18 mouse cellular contexts compared by ENCODE assay signal in the genomic region with DNA sequence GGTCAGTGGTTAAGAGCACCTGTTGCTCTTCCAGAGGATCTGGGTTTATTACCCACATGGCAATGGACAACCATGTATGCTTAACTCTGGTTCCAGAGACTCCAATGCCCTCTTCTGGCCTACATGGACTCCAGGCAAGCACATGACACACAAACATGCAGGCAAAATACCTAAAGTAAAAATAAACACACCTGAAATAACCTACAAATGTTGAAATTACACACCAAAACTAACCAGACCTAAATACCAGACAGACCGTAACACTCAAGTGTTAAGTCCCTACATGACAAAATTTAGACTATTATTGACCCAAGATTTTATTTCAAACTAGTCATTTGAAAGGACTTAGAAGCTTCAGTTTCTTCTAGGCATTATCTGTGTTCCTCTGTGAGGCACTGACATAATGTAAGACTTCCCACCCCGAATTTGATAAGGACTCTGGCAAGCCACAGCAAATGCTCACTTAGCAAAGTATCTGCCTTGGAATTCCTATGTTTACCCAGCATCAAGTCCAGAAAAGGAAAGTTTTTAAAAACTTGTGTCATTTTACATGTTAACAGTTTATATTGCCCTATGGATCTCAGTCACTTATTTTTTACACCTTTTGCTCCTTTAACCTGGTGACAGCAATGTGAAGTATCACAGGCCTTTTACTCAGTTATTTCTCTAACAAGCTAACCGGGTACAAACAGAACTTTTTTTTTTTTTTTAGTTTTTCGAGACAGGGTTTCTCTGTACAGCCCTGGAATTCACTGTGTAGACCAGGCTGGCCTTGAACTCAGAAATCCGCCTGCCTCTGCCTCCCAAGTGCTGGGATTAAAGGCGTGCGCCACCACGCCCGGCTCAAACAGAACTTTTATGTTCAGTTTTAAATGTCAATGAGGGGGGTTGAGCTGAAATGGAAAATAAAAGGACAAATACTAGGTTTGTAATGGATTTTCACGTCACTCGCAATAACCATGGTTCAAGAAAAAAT. TPM values are rescaled to one million over a fixed set of nuclear protein-coding genes. Genes with fewer than 3 reads are reported as not detected.
DNase-seq lines count a peak whose midpoint lies in the region; ATAC-seq and TF ChIP-seq lines count a peak whose summit lies in the region.
"Had no signal": no experiment of that assay in that cellular context is flagged by ENCODE, and none has a peak within 500 bp of the region (broad histone marks: within the 10 kb centered on the region; RNA-seq: fewer than 3 reads in every experiment).

No protein-coding gene starts in this region.

- 40% methylated on average over 11 of the region's 11 CpGs for WGBS in liver, embryonic 12.5 days (ENCODE audit: insufficient replicate concordance)
- 35% methylated on average over 11 of the region's 11 CpGs for WGBS in liver, embryonic 14.5 days (ENCODE audit: insufficient replicate concordance)
- WGBS in intestine, embryonic 15.5 days = 77% methylated on average over 11 of the region's 11 CpGs
- WGBS in forebrain, embryonic 10.5 days = 88% methylated on average over 11 of the region's 11 CpGs

- peak in 1 of 2 experiments; percentile 51; a peak in 2 of 4 replicates for TF ChIP-seq POLR2A in MEL (IDR thresholded peaks at IDR 0.05; ENCODE audit: control insufficient read depth in 1 of 2, insufficient read depth in 1 of 2, low read depth in 1 of 2, low read length in 2 of 2, poor library complexity in 1 of 2)

- H3K4me3 ChIP-seq in liver, embryonic 12.5 days = no peak overlapping the region
- no peak overlapping the region for H3K4me3 ChIP-seq in MEL (ENCODE audit: control insufficient read depth in 1 of 2, insufficient read depth in 1 of 2, low read depth in 2 of 2, low read length in 2 of 2)
- H3K4me3 ChIP-seq in liver, embryonic 14.5 days (ENCODE audit: insufficient read depth in 1 of 2, low read depth in 2 of 2, low read length in 2 of 2) = no peak overlapping the region
- no peak overlapping the region for H3K4me3 ChIP-seq in intestine, embryonic 15.5 days (replicated peaks)
- H3K4me3 ChIP-seq in forebrain, embryonic 10.5 days = no peak overlapping the region
- H3K4me3 ChIP-seq: forebrain, embryonic 12.5 days; hindbrain, embryonic 15.5 days; midbrain, embryonic 15.5 days; neural tube, embryonic 15.5 days; stomach, embryonic 15.5 days had no signal

- H3K4me2 ChIP-seq in liver, embryonic 12.5 days = no peak overlapping the region; the same call in 1 of the 2 replicates
- H3K4me2 ChIP-seq in liver, embryonic 14.5 days (ENCODE audit: low read depth) = no peak overlapping the region
- H3K4me2 ChIP-seq in intestine, embryonic 15.5 days (replicated peaks) = no peak overlapping the region
- H3K4me2 ChIP-seq: forebrain, embryonic 12.5 days; hindbrain, embryonic 15.5 days; midbrain, embryonic 15.5 days; neural tube, embryonic 15.5 days; stomach, embryonic 15.5 days had no signal

- no peaks in the 10 kb centered on the region for H3K27me3 ChIP-seq in liver, embryonic 12.5 days (replicated peaks)
- no peaks in the 10 kb centered on the region for H3K27me3 ChIP-seq in MEL (ENCODE audit: control insufficient read depth in 1 of 2, insufficient read depth in 2 of 2, low read length in 2 of 2)
- no peaks in the 10 kb centered on the region for H3K27me3 ChIP-seq in liver, embryonic 14.5 days (ENCODE audit: control insufficient read depth, insufficient read depth, low read length)
- H3K27me3 ChIP-seq in intestine, embryonic 15.5 days (replicated peaks) = no peaks in the 10 kb centered on the region
- H3K27me3 ChIP-seq in forebrain, embryonic 10.5 days (ENCODE audit: poor library complexity, severe bottlenecking) = no peaks in the 10 kb centered on the region
- H3K27me3 ChIP-seq: forebrain, embryonic 12.5 days; hindbrain, embryonic 15.5 days; midbrain, embryonic 15.5 days; neural tube, embryonic 15.5 days; stomach, embryonic 15.5 days had no signal

- no peak for ATAC-seq in liver, embryonic 12.5 days
- no peak for ATAC-seq in liver, embryonic 14.5 days (ENCODE audit: insufficient read depth)
- ATAC-seq in intestine, embryonic 15.5 days = no peak
- ATAC-seq: intestine, embryonic 16.5 days; midbrain, embryonic 15.5 days had no signal

- peaks cover 40% of the 10 kb centered on the region for H3K36me3 ChIP-seq in liver, embryonic 12.5 days
- H3K36me3 ChIP-seq in MEL (ENCODE audit: control insufficient read depth in 1 of 2, insufficient read depth in 2 of 2, low read length in 2 of 2) = peaks cover 7 to 43% of the 10 kb centered on the region in 2 experiments
- peaks cover 24% of the 10 kb centered on the region for H3K36me3 ChIP-seq in liver, embryonic 14.5 days (replicated peaks; ENCODE audit: control insufficient read depth, insufficient read depth, low read depth)
- H3K36me3 ChIP-seq in intestine, embryonic 15.5 days = peaks cover 14% of the 10 kb centered on the region
- H3K36me3 ChIP-seq in forebrain, embryonic 10.5 days (replicated peaks) = peaks cover 62% of the 10 kb centered on the region

- H3K27ac ChIP-seq in liver, embryonic 12.5 days = peak overlapping the region; percentile 75
- H3K27ac ChIP-seq in MEL (ENCODE audit: control insufficient read depth, low read depth, low read length) = peak overlapping the region; percentile 72
- H3K27ac ChIP-seq in liver, embryonic 14.5 days = peak overlapping the region; percentile 28
- H3K27ac ChIP-seq in intestine, embryonic 15.5 days = no peak overlapping the region
- H3K27ac ChIP-seq in forebrain, embryonic 10.5 days = no peak overlapping the region
- H3K27ac ChIP-seq: forebrain, embryonic 12.5 days; hindbrain, embryonic 15.5 days; neural tube, embryonic 15.5 days; stomach, embryonic 15.5 days had no signal

- no peaks in the 10 kb centered on the region for H3K9me3 ChIP-seq in liver, embryonic 12.5 days (replicated peaks)
- no peaks in the 10 kb centered on the region for H3K9me3 ChIP-seq in MEL (replicated peaks; ENCODE audit: insufficient read depth, low read length)
- H3K9me3 ChIP-seq in liver, embryonic 14.5 days (ENCODE audit: control insufficient read depth, low read length) = no peaks in the 10 kb centered on the region
- no peaks in the 10 kb centered on the region for H3K9me3 ChIP-seq in intestine, embryonic 15.5 days
- no peaks in the 10 kb centered on the region for H3K9me3 ChIP-seq in forebrain, embryonic 10.5 days
- H3K9me3 ChIP-seq: forebrain, embryonic 12.5 days; hindbrain, embryonic 15.5 days; midbrain, embryonic 15.5 days; neural tube, embryonic 15.5 days; stomach, embryonic 15.5 days had no signal

- peaks cover 57% of the 10 kb centered on the region for H3K4me1 ChIP-seq in liver, embryonic 12.5 days
- H3K4me1 ChIP-seq in MEL (ENCODE audit: control insufficient read depth in 1 of 2, insufficient read depth in 2 of 2, low read length in 2 of 2) = peaks cover 0 to 18% of the 10 kb centered on the region in 2 experiments
- H3K4me1 ChIP-seq in liver, embryonic 14.5 days (replicated peaks; ENCODE audit: control insufficient read depth in 2 of 2, insufficient read depth in 2 of 2, low read length in 1 of 2) = peaks cover 6 to 25% of the 10 kb centered on the region in 2 experiments
- peaks cover 11% of the 10 kb centered on the region; the same call in 1 of the 2 replicates for H3K4me1 ChIP-seq in intestine, embryonic 15.5 days (replicated peaks)
- H3K4me1 ChIP-seq in forebrain, embryonic 10.5 days = peaks cover 32% of the 10 kb centered on the region

- no peak overlapping the region for H3K9ac ChIP-seq in liver, embryonic 12.5 days
- H3K9ac ChIP-seq in MEL (ENCODE audit: control insufficient read depth, low read depth, low read length, poor library complexity, severe bottlenecking) = peak overlapping the region; percentile 17
- H3K9ac ChIP-seq in liver, embryonic 14.5 days (replicated peaks) = no peak overlapping the region
- H3K9ac ChIP-seq in intestine, embryonic 15.5 days = no peak overlapping the region
- H3K9ac ChIP-seq: forebrain, embryonic 12.5 days; hindbrain, embryonic 15.5 days; midbrain, embryonic 15.5 days; neural tube, embryonic 15.5 days; stomach, embryonic 15.5 days had no signal

- H3K79me2 ChIP-seq in MEL (ENCODE audit: control insufficient read depth, insufficient read depth, low read length, poor library complexity) = peaks cover 25% of the 10 kb centered on the region

- TF ChIP-seq RAD21 in MEL (IDR thresholded peaks at IDR 0.05; ENCODE audit: low read depth, low read length) = no peak

- no peak for TF ChIP-seq EP300 in MEL (IDR thresholded peaks at IDR 0.05; ENCODE audit: low read depth in 1 of 2, low read length in 2 of 2)
- no peak for TF ChIP-seq EP300 in liver, embryonic 14.5 days (IDR thresholded peaks at IDR 0.05; ENCODE audit: low read depth)

- no peak for TF ChIP-seq CTCF in MEL (IDR thresholded peaks at IDR 0.05 in 2 of 3, conservative IDR thresholded peaks at IDR 0.05 in 1 of 3; ENCODE audit: control insufficient read depth in 1 of 3, insufficient read depth in 1 of 3, low read depth in 2 of 3, low read length in 3 of 3, poor library complexity in 1 of 3, severe bottlenecking in 1 of 3)
- TF ChIP-seq CTCF in liver, embryonic 14.5 days (IDR thresholded peaks at IDR 0.05; ENCODE audit: low read depth) = no peak

- DNase-seq in liver (no peak), MEL (ENCODE audit: low read depth, low spot score) (peak; percentile 84)
- no peak for DNase-seq in liver, embryonic 14.5 days (ENCODE audit: low read depth in 3 of 3, low spot score in 3 of 3)
- DNase-seq in testis, postnatal 10 days (ENCODE audit: low spot score) = no peak
- no peak for DNase-seq in forebrain, embryonic 10.5 days (ENCODE audit: extremely low spot score, low spot score)
- DNase-seq: adrenal gland, adult 8-10 months; heart, postnatal 4 days; lung, postnatal 10 days; right cerebral cortex, postnatal 14 days; thymus, adult 2 months had no signal

RNA-seq across cellular contexts. Expression of a gene that starts 5.0 kb away (rescaled TPM):
- polyA plus RNA-seq in liver, embryonic 12.5 days (2016; fragmentation: Nextera tagmentation; extraction: Ambion mirVana) = 192 and 199 TPM in 2 replicates
- total RNA-seq in MEL (2012; rRNA removed) = 5,370 and 5,608 TPM in 2 replicates
- polyA plus RNA-seq in MEL (2012; ENCODE audit: insufficient read depth in 1 of 2, insufficient read length in 2 of 2, low read depth in 1 of 2, low replicate concordance in 2 of 2, missing spikeins in 1 of 2) = 1,000 to 10,000 TPM in 1 of 2 experiments, 100 to 1,000 TPM in 1; 135 to 1,493 TPM
- 3,928 and 4,028 TPM in 2 replicates for polyA plus RNA-seq in liver, embryonic 14.5 days (2012; rRNA removed)
- 198 and 228 TPM in 2 replicates for polyA plus RNA-seq in liver, embryonic 14.5 days (2014; fragmentation: Nextera tagmentation; extraction: Ambion mirVana)
- polyA plus RNA-seq in intestine, embryonic 15.5 days (2015; fragmentation: Nextera tagmentation; extraction: Ambion mirVana) = 195 and 208 TPM in 2 replicates
- polyA plus RNA-seq in forebrain, embryonic 10.5 days (2016; fragmentation: Nextera tagmentation; extraction: Ambion mirVana) = 153 and 161 TPM in 2 replicates

RNA-seq across cellular contexts. Expression of a gene that starts 14.7 kb away (rescaled TPM):
- 2.6 and 3.4 TPM in 2 replicates for polyA plus RNA-seq in liver, embryonic 12.5 days (2016; fragmentation: Nextera tagmentation; extraction: Ambion mirVana)
- total RNA-seq in MEL (2012; rRNA removed) = not detected in 2 replicates
- polyA plus RNA-seq in MEL (2012; ENCODE audit: insufficient read depth in 1 of 2, insufficient read length in 2 of 2, low read depth in 1 of 2, low replicate concordance in 2 of 2, missing spikeins in 1 of 2) = not detected
- polyA plus RNA-seq in liver, embryonic 14.5 days (2012; rRNA removed) = 1.9 TPM in 2 replicates
- 1.8 and 2.2 TPM in 2 replicates for polyA plus RNA-seq in liver, embryonic 14.5 days (2014; fragmentation: Nextera tagmentation; extraction: Ambion mirVana)
- polyA plus RNA-seq in intestine, embryonic 15.5 days (2015; fragmentation: Nextera tagmentation; extraction: Ambion mirVana) = 15.8 and 17.0 TPM in 2 replicates
- 10.6 and 12.4 TPM in 2 replicates for polyA plus RNA-seq in forebrain, embryonic 10.5 days (2016; fragmentation: Nextera tagmentation; extraction: Ambion mirVana)

Comparison
In these comparisons a context has a peak if more than half of its experiments do, and no peak if none do; other contexts are left out.
1. H3K27ac ChIP-seq: peak in liver, embryonic 12.5 days (single experiment), MEL (single experiment) and liver, embryonic 14.5 days (single experiment); none in intestine, embryonic 15.5 days (single experiment) and forebrain, embryonic 10.5 days (single experiment).